Mouse (Mus musculus) frontal cortex, postnatal 36 days (tissue): ENCODE measurements around the gene Shld1.

ENCODE experiments used
- DNase-seq, 2 experiments: peaks; one replicate each; pipeline ENCODE4 v3.0.0; 2022; ENCODE audit warnings: low spot score in 2 of 2

The Shld1 gene

GRCm38 (mm10) chr2:132724561-132724960 is 37.8 kb downstream of the Shld1 start:
- no peak for DNase-seq

GRCm38 (mm10) chr2:132725376-132725905 is 38.7 kb downstream of the Shld1 start:
- DNase-seq, result no peak

- no peak for DNase-seq
Measured at GRCm38 (mm10) chr2:132726156-132726555, 39.4 kb downstream of the Shld1 start.

GRCm38 (mm10) chr2:132732940-132733339 is 46.2 kb downstream of the Shld1 start:
- no peak for DNase-seq

- peak in 1 of 2 experiments; percentile 34 for DNase-seq
Measured at GRCm38 (mm10) chr2:132733603-132734573, 47.2 kb downstream of the Shld1 start.

- DNase-seq, result no peak
Measured at GRCm38 (mm10) chr2:132738816-132739432, 52.2 kb downstream of the Shld1 start.

GRCm38 (mm10) chr2:132741862-132742347 is 55.2 kb downstream of the Shld1 start:
- peak; percentile 70 to 76 for DNase-seq

GRCm38 (mm10) chr2:132744866-132745265 is 58.1 kb downstream of the Shld1 start:
- no peak for DNase-seq

- no peak for DNase-seq
Measured at GRCm38 (mm10) chr2:132746108-132746507, 59.4 kb downstream of the Shld1 start.

GRCm38 (mm10) chr2:132750726-132751125 is 64.0 kb downstream of the Shld1 start:
- no peak for DNase-seq

GRCm38 (mm10) chr2:132751141-132752066 is 64.7 kb downstream of the Shld1 start:
- peak in 1 of 2 experiments; percentile 45 for DNase-seq

GRCm38 (mm10) chr2:132752398-132752797 is 65.7 kb downstream of the Shld1 start:
- DNase-seq, result no peak

GRCm38 (mm10) chr2:132753137-132753536 is 66.4 kb downstream of the Shld1 start:
- no peak for DNase-seq

GRCm38 (mm10) chr2:132757911-132758310 is 71.2 kb downstream of the Shld1 start:
- DNase-seq, result peak; percentile 77 to 84

- no peak for DNase-seq
Measured at GRCm38 (mm10) chr2:132770822-132771221, 84.1 kb downstream of the Shld1 start.

GRCm38 (mm10) chr2:132780978-132781377 is 94.2 kb downstream of the Shld1 start, which contains the start of gene Chgb:
Chgb (plus strand) TSS chr2:132781278.
- DNase-seq, result no peak

GRCm38 (mm10) chr2:132781439-132782068 is 94.8 kb downstream of the Shld1 start:
- DNase-seq, result peak; percentile 88

- no peak for DNase-seq
Measured at GRCm38 (mm10) chr2:132784039-132784438, 97.3 kb downstream of the Shld1 start.

- no peak for DNase-seq
Measured at GRCm38 (mm10) chr2:132793441-132794203, 106.9 kb downstream of the Shld1 start.

- DNase-seq, result no peak
Measured at GRCm38 (mm10) chr2:132794204-132794586, 107.5 kb downstream of the Shld1 start.
